Mouse (Mus musculus) testis, adult 2 months (tissue): Measurements from ENCODE around the gene Nelfa. TPM values are rescaled to one million over a fixed set of nuclear protein-coding genes. Genes with fewer than 3 reads are reported as not detected.

Source experiments
- H3K27ac ChIP-seq: fragments of 200-500 bp; 2 replicates; pipeline ENCODE4 v1.5.1; 2012; ENCODE audit warnings: low read depth, low read length; ENCODE audit not compliant: control insufficient read depth, insufficient read depth
- H3K27me3 ChIP-seq: fragments of 200-500 bp; 2 replicates; pipeline ENCODE4 v1.6.1; 2012; ENCODE audit warnings: mild to moderate bottlenecking, low read length, moderate library complexity; ENCODE audit not compliant: control insufficient read depth, insufficient read depth
- H3K36me3 ChIP-seq: fragments of 200-500 bp; 2 replicates; pipeline ENCODE4 v1.6.1; 2012; ENCODE audit warnings: mild to moderate bottlenecking, low read length; ENCODE audit not compliant: control insufficient read depth, insufficient read depth
- H3K4me1 ChIP-seq: fragments of 200-500 bp; 2 replicates; pipeline ENCODE4 v1.6.1; 2012; ENCODE audit warnings: low read length; ENCODE audit not compliant: control insufficient read depth, insufficient read depth
- H3K4me3 ChIP-seq: fragments of 200-500 bp; 2 replicates; pipeline ENCODE4 v1.5.1; 2012; ENCODE audit warnings: low read depth, mild to moderate bottlenecking, low read length, moderate library complexity, mixed read lengths; ENCODE audit not compliant: control insufficient read depth
- CTCF ChIP-seq: fragments of 200-500 bp; IDR thresholded peaks from 2 replicates; pipeline ENCODE4 v1.5.1; 2012; ENCODE audit warnings: low read depth, mild to moderate bottlenecking, inconsistent platforms, low read length, moderate library complexity; ENCODE audit not compliant: control insufficient read depth, insufficient read depth, insufficient replicate concordance
- POLR2A ChIP-seq: fragments of 200-500 bp; IDR thresholded peaks from 2 replicates; pipeline ENCODE4 v1.6.1; 2012; ENCODE audit warnings: low read depth, mild to moderate bottlenecking, inconsistent platforms, low read length, moderate library complexity; ENCODE audit not compliant: control insufficient read depth
- polyA plus RNA-seq: library from polyadenylated mRNA; depleted of rRNA; stranded (reverse); fragments of >200 nt; gene quantifications from 2 replicates; pipeline ENCODE4 v1.2.3, GENCODE M21; 2012; rRNA removed

Gene Nelfa
- polyA plus RNA-seq, 1 experiment, result 33.4 TPM

GRCm38 (mm10) chr5:33857693-33858092, 78.5 kb downstream of the Nelfa start:
- Histone ChIP-seq H3K27me3 (no peaks in the 10 kb centered on the region), H3K4me1 (no peaks in the 10 kb centered on the region), H3K27ac (no peak overlapping the region), H3K4me3 (no peak overlapping the region), H3K36me3 (peaks cover 4% of the 10 kb centered on the region; the same call in 1 of the 2 replicates)
- no peak for TF ChIP-seq POLR2A
- TF ChIP-seq CTCF, result no peak

GRCm38 (mm10) chr5:33854019-33854418, 82.2 kb downstream of the Nelfa start:
- Histone ChIP-seq H3K4me3 (no peak overlapping the region), H3K27me3 (no peaks in the 10 kb centered on the region), H3K4me1 (no peaks in the 10 kb centered on the region), H3K36me3 (peaks cover 4% of the 10 kb centered on the region; the same call in 1 of the 2 replicates), H3K27ac (no peak overlapping the region)
- TF ChIP-seq CTCF (no peak), POLR2A (no peak)

- H3K27ac ChIP-seq, result no peak overlapping the region
- no peaks in the 10 kb centered on the region for H3K4me1 ChIP-seq
- H3K27me3 ChIP-seq, result no peaks in the 10 kb centered on the region
- H3K36me3 ChIP-seq, result peaks cover 4% of the 10 kb centered on the region; the same call in 1 of the 2 replicates
- TF ChIP-seq POLR2A (no peak), CTCF (no peak)
- no peak overlapping the region for H3K4me3 ChIP-seq
Observed at GRCm38 (mm10) chr5:33853086-33853485, 83.1 kb downstream of the Nelfa start.

DNA sequence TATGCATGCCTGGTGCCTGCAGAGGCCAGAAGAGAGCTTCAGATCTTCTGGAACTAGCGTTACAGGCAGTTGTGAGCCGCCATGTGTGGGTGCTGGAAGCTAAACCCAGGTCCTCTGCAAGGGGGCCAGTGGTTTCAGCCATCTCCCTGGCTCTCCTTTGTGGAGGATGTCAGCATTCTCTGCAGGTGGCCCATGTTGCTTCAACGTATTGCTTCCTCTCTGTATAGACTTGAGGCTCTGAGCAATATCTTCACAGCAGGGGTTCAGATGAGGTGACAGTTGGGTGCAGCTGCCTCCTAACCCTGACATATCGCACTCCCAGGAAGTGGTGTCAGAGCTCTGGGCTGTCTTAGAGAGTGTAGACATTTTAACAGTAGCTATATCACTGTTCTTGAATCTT, 84.7 kb downstream of the Nelfa start:
- no peaks in the 10 kb centered on the region for H3K4me1 ChIP-seq
- peak overlapping the region; percentile 3; the same call in 1 of the 2 replicates for H3K27ac ChIP-seq
- H3K27me3 ChIP-seq, result no peaks in the 10 kb centered on the region
- H3K4me3 ChIP-seq, result no peak overlapping the region
- TF ChIP-seq POLR2A (no peak), CTCF (no peak)
- peaks cover 8% of the 10 kb centered on the region for H3K36me3 ChIP-seq

Other genes starting within 250 kb of the Nelfa start
- 3.8 and 4.3 TPM in 2 replicates for gene Fgfr3, start 214.7 kb downstream of the Nelfa start, polyA plus RNA-seq
- gene Letm1, start 153.6 kb downstream of the Nelfa start, polyA plus RNA-seq, result 24.1 and 26.1 TPM in 2 replicates
- gene Nsd2, start 115.7 kb downstream of the Nelfa start, polyA plus RNA-seq, result 48.5 and 54.5 TPM in 2 replicates
- 154 and 207 TPM in 2 replicates for gene Gm1673, start 47.0 kb upstream of the Nelfa start, polyA plus RNA-seq
- 0.40 and 0.41 TPM in 2 replicates for gene Nat8l, start 59.6 kb upstream of the Nelfa start, polyA plus RNA-seq
- gene Poln, start 233.0 kb upstream of the Nelfa start, polyA plus RNA-seq, result 18.6 and 20.9 TPM in 2 replicates
- gene Haus3, start 233.1 kb upstream of the Nelfa start, polyA plus RNA-seq, result 1.5 and 2.3 TPM in 2 replicates